Mouse (Mus musculus): Measurements from ENCODE around the gene Chst3.

- TF ChIP-seq CTCF (IDR thresholded peaks at IDR 0.05; ENCODE audit: borderline replicate concordance, control insufficient read depth, extremely low read depth, insufficient read depth, low read length, poor library complexity): no peak
- TF ChIP-seq POLR2A (IDR thresholded peaks at IDR 0.05; ENCODE audit: control insufficient read depth, extremely low read depth, insufficient read depth, low read length, poor library complexity): no peak
Observed at GRCm38 (mm10) chr10:60186191-60186945, 32.7 kb downstream of the Chst3 start.
